Mouse (Mus musculus): ENCODE measurements around the gene Pamr1. TPM values are rescaled to one million over a fixed set of nuclear protein-coding genes. Genes with fewer than 3 reads are reported as not detected.

Pamr1 gene
- polyA plus RNA-seq, 1 experiment: 9.6 TPM

GRCm38 (mm10) chr2:102632361-102632760, 82.5 kb downstream of the Pamr1 start:
- no peaks in the 10 kb centered on the region for H3K4me1 ChIP-seq (ENCODE audit: control insufficient read depth, insufficient read depth, low read length)
- TF ChIP-seq CTCF (IDR thresholded peaks at IDR 0.05; ENCODE audit: borderline replicate concordance, insufficient read depth, low read length) (no peak), POLR2A (IDR thresholded peaks at IDR 0.05; ENCODE audit: low read depth, low read length) (no peak)

GRCm38 (mm10) chr2:102634010-102634409, 84.2 kb downstream of the Pamr1 start:
- Histone ChIP-seq H3K4me3 (ENCODE audit: insufficient read depth, low read length) (no peak overlapping the region), H3K27ac (ENCODE audit: insufficient read depth, low read length) (no peak overlapping the region), H3K4me1 (ENCODE audit: control insufficient read depth, insufficient read depth, low read length) (no peaks in the 10 kb centered on the region)
- TF ChIP-seq CTCF (IDR thresholded peaks at IDR 0.05; ENCODE audit: borderline replicate concordance, insufficient read depth, low read length): no peak

More at GRCm38 (mm10) chr2:102632361-102632760, 82.5 kb downstream of the Pamr1 start:
- H3K4me3 ChIP-seq (ENCODE audit: insufficient read depth, low read length): no peak overlapping the region
- no peak overlapping the region for H3K27ac ChIP-seq (ENCODE audit: insufficient read depth, low read length)

GRCm38 (mm10) chr2:102635523-102636060, 85.8 kb downstream of the Pamr1 start:
- no peak overlapping the region for H3K4me3 ChIP-seq (ENCODE audit: insufficient read depth, low read length)
- H3K27ac ChIP-seq (ENCODE audit: insufficient read depth, low read length): no peak overlapping the region
- no peaks in the 10 kb centered on the region for H3K4me1 ChIP-seq (ENCODE audit: control insufficient read depth, insufficient read depth, low read length)
- no peak for TF ChIP-seq CTCF (IDR thresholded peaks at IDR 0.05; ENCODE audit: borderline replicate concordance, insufficient read depth, low read length)
- no peak for TF ChIP-seq POLR2A (IDR thresholded peaks at IDR 0.05; ENCODE audit: low read depth, low read length)

GRCm38 (mm10) chr2:102636116-102636600, 86.3 kb downstream of the Pamr1 start:
- Histone ChIP-seq H3K4me1 (ENCODE audit: control insufficient read depth, insufficient read depth, low read length) (no peaks in the 10 kb centered on the region), H3K4me3 (ENCODE audit: insufficient read depth, low read length) (no peak overlapping the region), H3K27ac (ENCODE audit: insufficient read depth, low read length) (no peak overlapping the region)
- TF ChIP-seq CTCF (IDR thresholded peaks at IDR 0.05; ENCODE audit: borderline replicate concordance, insufficient read depth, low read length): no peak
- no peak for TF ChIP-seq POLR2A (IDR thresholded peaks at IDR 0.05; ENCODE audit: low read depth, low read length)

GRCm38 (mm10) chr2:102638140-102638539, 88.3 kb downstream of the Pamr1 start:
- H3K4me1 ChIP-seq (ENCODE audit: control insufficient read depth, insufficient read depth, low read length): no peaks in the 10 kb centered on the region
- no peak overlapping the region for H3K4me3 ChIP-seq (ENCODE audit: insufficient read depth, low read length)
- H3K27ac ChIP-seq (ENCODE audit: insufficient read depth, low read length): no peak overlapping the region
- no peak for TF ChIP-seq CTCF (IDR thresholded peaks at IDR 0.05; ENCODE audit: borderline replicate concordance, insufficient read depth, low read length)
- TF ChIP-seq POLR2A (IDR thresholded peaks at IDR 0.05; ENCODE audit: low read depth, low read length): no peak

GRCm38 (mm10) chr2:102638690-102639089, 88.9 kb downstream of the Pamr1 start:
- Histone ChIP-seq H3K4me1 (ENCODE audit: control insufficient read depth, insufficient read depth, low read length) (no peaks in the 10 kb centered on the region), H3K4me3 (ENCODE audit: insufficient read depth, low read length) (no peak overlapping the region), H3K27ac (ENCODE audit: insufficient read depth, low read length) (no peak overlapping the region)
- no peak for TF ChIP-seq CTCF (IDR thresholded peaks at IDR 0.05; ENCODE audit: borderline replicate concordance, insufficient read depth, low read length)
- no peak for TF ChIP-seq POLR2A (IDR thresholded peaks at IDR 0.05; ENCODE audit: low read depth, low read length)

- Histone ChIP-seq H3K4me3 (ENCODE audit: insufficient read depth, low read length) (no peak overlapping the region), H3K4me1 (ENCODE audit: control insufficient read depth, insufficient read depth, low read length) (no peaks in the 10 kb centered on the region), H3K27ac (ENCODE audit: insufficient read depth, low read length) (no peak overlapping the region)
- TF ChIP-seq CTCF (IDR thresholded peaks at IDR 0.05; ENCODE audit: borderline replicate concordance, insufficient read depth, low read length) (no peak), POLR2A (IDR thresholded peaks at IDR 0.05; ENCODE audit: low read depth, low read length) (no peak)
These were observed 99.2 kb downstream of the Pamr1 start for GRCm38 (mm10) chr2:102648845-102649500.

- TF ChIP-seq CTCF (IDR thresholded peaks at IDR 0.05; ENCODE audit: borderline replicate concordance, insufficient read depth, low read length): no peak
- no peak for TF ChIP-seq POLR2A (IDR thresholded peaks at IDR 0.05; ENCODE audit: low read depth, low read length)
- Histone ChIP-seq H3K4me1 (ENCODE audit: control insufficient read depth, insufficient read depth, low read length) (no peaks in the 10 kb centered on the region), H3K27ac (ENCODE audit: insufficient read depth, low read length) (no peak overlapping the region), H3K4me3 (ENCODE audit: insufficient read depth, low read length) (no peak overlapping the region)
These were observed 100.5 kb downstream of the Pamr1 start for GRCm38 (mm10) chr2:102650322-102650721.

- H3K4me1 ChIP-seq (ENCODE audit: control insufficient read depth, insufficient read depth, low read length): no peaks in the 10 kb centered on the region
- H3K27ac ChIP-seq (ENCODE audit: insufficient read depth, low read length): no peak overlapping the region
- TF ChIP-seq POLR2A (IDR thresholded peaks at IDR 0.05; ENCODE audit: low read depth, low read length) (no peak), CTCF (IDR thresholded peaks at IDR 0.05; ENCODE audit: borderline replicate concordance, insufficient read depth, low read length) (no peak)
- H3K4me3 ChIP-seq (ENCODE audit: insufficient read depth, low read length): no peak overlapping the region
These were observed 106.3 kb downstream of the Pamr1 start for GRCm38 (mm10) chr2:102655966-102656725.

GRCm38 (mm10) chr2:102657726-102658125, 107.9 kb downstream of the Pamr1 start:
- Histone ChIP-seq H3K4me1 (ENCODE audit: control insufficient read depth, insufficient read depth, low read length) (no peaks in the 10 kb centered on the region), H3K27ac (ENCODE audit: insufficient read depth, low read length) (no peak overlapping the region), H3K4me3 (ENCODE audit: insufficient read depth, low read length) (no peak overlapping the region)
- no peak for TF ChIP-seq CTCF (IDR thresholded peaks at IDR 0.05; ENCODE audit: borderline replicate concordance, insufficient read depth, low read length)
- TF ChIP-seq POLR2A (IDR thresholded peaks at IDR 0.05; ENCODE audit: low read depth, low read length): no peak

Measured in embryonic fibroblast, embryonic 13.5 days (primary cell).